Mouse (Mus musculus) ES-Bruce4 (cell line): Measurements from ENCODE around the gene Atg10.

Experiments
- CTCF ChIP-seq: IDR thresholded peaks from one replicate; pipeline ENCODE4 v1.8.1; 2011; ENCODE audit warnings: low read depth, low read length
- EP300 ChIP-seq: IDR thresholded peaks from 2 replicates; pipeline ENCODE4 v1.6.1; 2011; ENCODE audit warnings: low read depth, low read length; ENCODE audit not compliant: insufficient read depth
- POLR2A ChIP-seq: IDR thresholded peaks from one replicate; pipeline ENCODE4 v1.8.1; 2011; ENCODE audit warnings: low read length; ENCODE audit not compliant: insufficient read depth

DNA sequence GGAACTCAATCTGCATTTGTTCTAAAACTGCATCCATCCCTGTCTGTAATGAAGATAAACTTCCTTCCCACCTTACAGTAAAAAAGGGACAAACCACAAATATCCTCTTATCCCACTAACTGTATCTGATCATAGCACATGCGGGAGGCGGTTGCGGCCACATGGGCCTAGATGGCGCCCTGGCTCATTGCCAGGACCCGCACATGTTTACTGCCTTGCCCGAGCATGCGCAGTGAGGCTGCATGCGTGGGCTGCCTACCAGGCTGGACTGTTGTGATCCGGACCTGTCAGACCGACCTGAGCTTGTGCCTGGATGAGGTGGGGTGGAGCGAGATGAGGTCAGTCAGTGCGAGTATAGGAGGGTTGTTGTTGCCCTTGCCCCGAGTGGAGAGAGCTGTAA is 230.2 kb downstream of the Atg10 start:
- peak; percentile 11 for TF ChIP-seq CTCF
- TF ChIP-seq EP300: no peak
- no peak for TF ChIP-seq POLR2A
